Mouse (Mus musculus) lung, postnatal 0 days (tissue): ENCODE measurements at regions not wholly inside any gene's neighbourhood (a gene's known extent, or its start where the extent isn't known, plus 50 kb on each side); places are given as distances from the start of the nearest gene placed in this dataset.

Experiments used
- ATAC-seq: fragments of 200-750 bp; cut with Nextera tagmentation; 2 replicates; pipeline ENCODE4 v1.8.0; 2017; ENCODE audit warnings: moderate library complexity
- DNase-seq: peaks from one replicate; pipeline ENCODE4 v3.0.0-alpha.2; 2016; ENCODE audit warnings: low spot score
- H3K27ac ChIP-seq: fragments of 300-500 bp; sonication (generic); 2 replicates; pipeline ENCODE4 v1.5.1; 2014; ENCODE audit warnings: antibody characterized with exemption, mild to moderate bottlenecking, low read length, mixed read lengths
- H3K27me3 ChIP-seq: fragments of 300-500 bp; sonication (generic); replicated peaks from 2 replicates; pipeline ENCODE4 v1.6.1; 2014; ENCODE audit warnings: low read length, mixed read lengths; ENCODE audit not compliant: insufficient read depth
- H3K36me3 ChIP-seq: fragments of 300-500 bp; sonication (generic); 2 replicates; pipeline ENCODE4 v1.6.1; 2014; ENCODE audit warnings: low read length, mixed read lengths; ENCODE audit not compliant: insufficient read depth
- H3K4me1 ChIP-seq: fragments of 300-500 bp; sonication (generic); 2 replicates; pipeline ENCODE4 v1.6.1; 2014; ENCODE audit warnings: antibody characterized with exemption, low read depth, low read length, mixed read lengths; ENCODE audit not compliant: insufficient read depth
- H3K4me2 ChIP-seq: fragments of 300-500 bp; sonication (generic); replicated peaks from 2 replicates; pipeline ENCODE4 v1.6.1; 2014; ENCODE audit warnings: low read depth, mild to moderate bottlenecking, low read length, moderate library complexity, mixed read lengths
- H3K4me3 ChIP-seq: fragments of 300-500 bp; sonication (generic); 2 replicates; pipeline ENCODE4 v1.5.1; 2014; ENCODE audit warnings: low read depth, low read length
- H3K9ac ChIP-seq: fragments of 300-500 bp; sonication (generic); replicated peaks from 2 replicates; pipeline ENCODE4 v1.6.1; 2014; ENCODE audit warnings: low read depth, mild to moderate bottlenecking
- H3K9me3 ChIP-seq: fragments of 300-500 bp; sonication (generic); 2 replicates; pipeline ENCODE4 v1.6.1; 2016; ENCODE audit warnings: low read length, mixed read lengths
- CTCF ChIP-seq: IDR thresholded peaks from 2 replicates; pipeline ENCODE4 v1.5.1; 2016; ENCODE audit warnings: antibody characterized with exemption, mild to moderate bottlenecking
- EP300 ChIP-seq: IDR thresholded peaks from 2 replicates; pipeline ENCODE4 v1.6.1; 2016; ENCODE audit warnings: antibody characterized with exemption, mild to moderate bottlenecking, control low read depth
- WGBS: fragments of 180-500 bp; shearing (Covaris S2); extraction: QIAGEN DNeasy Blood & Tissue Kit; methylation state at CpG from one replicate; pipeline ENCODE4 v1.1.7; 2014; 5-methylcytosine and 5-hydroxymethylcytosine counted together

DNA sequence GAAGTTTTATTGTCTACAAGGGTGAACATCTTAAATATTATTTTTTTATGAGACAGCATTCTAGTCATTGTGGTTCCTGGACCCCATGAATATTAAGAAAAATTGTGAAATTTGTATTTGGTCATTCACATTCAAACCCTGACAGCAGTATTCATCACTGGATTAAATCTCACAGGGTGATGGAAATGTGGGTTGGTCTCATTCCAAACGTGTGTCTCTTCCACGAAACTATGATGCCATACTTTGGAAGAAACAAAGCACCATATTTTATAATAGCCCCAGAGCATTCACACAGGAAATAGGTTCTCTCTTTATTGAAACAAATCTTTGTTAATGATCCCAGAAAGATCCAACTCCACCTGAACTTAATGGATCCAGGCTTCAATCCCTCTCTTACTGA, 156.2 kb upstream of the Tgfbr2 start:
- no peak overlapping the region for H3K9ac ChIP-seq
- DNase-seq (no peak), ATAC-seq (no peak)
- no peaks in the 10 kb centered on the region for H3K36me3 ChIP-seq
- WGBS = 59% methylated on average over 2 of the region's 2 CpGs
- H3K9me3 ChIP-seq = no peaks in the 10 kb centered on the region
- no peak overlapping the region for H3K4me2 ChIP-seq
- H3K27ac ChIP-seq = no peak overlapping the region
- no peak overlapping the region for H3K4me3 ChIP-seq
- TF ChIP-seq EP300 = no peak
- TF ChIP-seq CTCF = no peak
- no peaks in the 10 kb centered on the region for H3K27me3 ChIP-seq
- H3K4me1 ChIP-seq = no peaks in the 10 kb centered on the region; the same call in 1 of the 2 replicates

GRCm38 (mm10) chr9:116330796-116331195, 155.6 kb upstream of the Tgfbr2 start:
- no peak overlapping the region for H3K9ac ChIP-seq
- WGBS = 59% methylated on average over 5 of the region's 5 CpGs
- no peaks in the 10 kb centered on the region for H3K9me3 ChIP-seq
- no peak overlapping the region for H3K4me3 ChIP-seq
- H3K4me1 ChIP-seq = no peaks in the 10 kb centered on the region; the same call in 1 of the 2 replicates
- no peak for TF ChIP-seq EP300
- TF ChIP-seq CTCF = peak; percentile 53
- H3K36me3 ChIP-seq = no peaks in the 10 kb centered on the region
- DNase-seq (no peak), ATAC-seq (no peak)
- H3K27ac ChIP-seq = no peak overlapping the region
- no peaks in the 10 kb centered on the region for H3K27me3 ChIP-seq
- no peak overlapping the region for H3K4me2 ChIP-seq

GRCm38 (mm10) chr9:116329147-116329546, 154.0 kb upstream of the Tgfbr2 start:
- no peak for DNase-seq
- no peak overlapping the region for H3K4me3 ChIP-seq
- H3K4me1 ChIP-seq = no peaks in the 10 kb centered on the region
- WGBS = 58% methylated on average over 5 of the region's 5 CpGs
- TF ChIP-seq CTCF (no peak), EP300 (no peak)
- no peak for ATAC-seq
- no peaks in the 10 kb centered on the region for H3K36me3 ChIP-seq
- no peak overlapping the region for H3K27ac ChIP-seq
- no peaks in the 10 kb centered on the region for H3K9me3 ChIP-seq
- H3K4me2 ChIP-seq = no peak overlapping the region
- H3K27me3 ChIP-seq = no peaks in the 10 kb centered on the region
- no peak overlapping the region for H3K9ac ChIP-seq

GRCm38 (mm10) chr9:116328201-116328600, 153.0 kb upstream of the Tgfbr2 start:
- Histone ChIP-seq H3K9me3 (no peaks in the 10 kb centered on the region), H3K4me1 (no peaks in the 10 kb centered on the region), H3K27me3 (no peaks in the 10 kb centered on the region), H3K4me2 (no peak overlapping the region), H3K9ac (no peak overlapping the region), H3K4me3 (no peak overlapping the region), H3K27ac (no peak overlapping the region), H3K36me3 (no peaks in the 10 kb centered on the region)
- 41% methylated on average over 3 of the region's 3 CpGs for WGBS
- DNase-seq (no peak), ATAC-seq (no peak)
- TF ChIP-seq CTCF (no peak), EP300 (0 out of 2 replicates have a peak, but pooled peaks have one; percentile 13)

DNA sequence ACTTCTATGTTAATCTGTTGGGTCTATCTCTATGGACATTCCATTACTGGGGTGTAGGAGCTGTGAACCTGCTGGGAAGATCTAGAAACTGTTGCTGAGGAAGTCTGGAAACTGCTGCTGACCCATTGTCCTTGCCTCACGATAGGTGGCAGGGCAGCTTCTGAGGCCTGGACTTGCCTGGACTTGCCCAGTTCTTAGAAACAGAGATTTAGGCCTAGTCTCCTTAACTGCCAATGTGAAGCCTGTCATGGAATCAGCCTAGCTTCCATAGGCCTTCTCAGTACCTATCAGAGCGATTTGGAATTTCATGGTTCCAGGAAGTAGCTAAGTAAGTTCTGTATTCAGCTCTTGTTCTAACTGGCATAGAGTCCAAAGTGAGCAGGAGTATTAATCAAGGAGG, 151.9 kb upstream of the Tgfbr2 start:
- H3K36me3 ChIP-seq = no peaks in the 10 kb centered on the region
- TF ChIP-seq CTCF = no peak
- TF ChIP-seq EP300 = no peak
- no peak overlapping the region for H3K4me2 ChIP-seq
- no peaks in the 10 kb centered on the region for H3K9me3 ChIP-seq
- H3K27ac ChIP-seq = no peak overlapping the region
- no peaks in the 10 kb centered on the region for H3K4me1 ChIP-seq
- WGBS = 98% methylated on average over 2 of the region's 2 CpGs
- no peak for ATAC-seq
- no peak overlapping the region for H3K4me3 ChIP-seq
- H3K27me3 ChIP-seq = no peaks in the 10 kb centered on the region
- DNase-seq = no peak
- no peak overlapping the region for H3K9ac ChIP-seq

GRCm38 (mm10) chr9:116324971-116325370, 149.8 kb upstream of the Tgfbr2 start:
- ATAC-seq = peak; percentile 65
- H3K27ac ChIP-seq = peak overlapping the region; percentile 77
- 59% methylated on average over 4 of the region's 4 CpGs for WGBS

More at GRCm38 (mm10) chr9:116324971-116325370, 149.8 kb upstream of the Tgfbr2 start:
- Histone ChIP-seq H3K4me2 (no peak overlapping the region), H3K27me3 (no peaks in the 10 kb centered on the region), H3K4me1 (peaks cover 8% of the 10 kb centered on the region; the same call in 1 of the 2 replicates), H3K9me3 (no peaks in the 10 kb centered on the region), H3K36me3 (no peaks in the 10 kb centered on the region), H3K9ac (no peak overlapping the region), H3K4me3 (no peak overlapping the region)
- peak; percentile 83 for DNase-seq
- 0 out of 2 replicates have a peak, but pooled peaks have one; percentile 15 for TF ChIP-seq EP300
- TF ChIP-seq CTCF = peak; percentile 37
